Mouse (Mus musculus) hindbrain, embryonic 16.5 days (tissue): ENCODE results near the gene Ddr1. TPM values are rescaled to one million over a fixed set of nuclear protein-coding genes. Genes with fewer than 3 reads are reported as not detected.

ENCODE experiments used
- ATAC-seq: fragments of 200-750 bp; cut with Nextera tagmentation; 2 replicates; pipeline ENCODE4 v1.8.0; 2017; ENCODE audit warnings: moderate TSS enrichment, moderate library complexity
- H3K27ac ChIP-seq: fragments of 300-500 bp; sonication (generic); 2 replicates; pipeline ENCODE4 v1.5.1; 2014; ENCODE audit warnings: low read depth, mild to moderate bottlenecking, control low read depth, low read length, moderate library complexity
- H3K27me3 ChIP-seq: fragments of 300-500 bp; sonication (generic); replicated peaks from 2 replicates; pipeline ENCODE4 v1.6.1; 2014; ENCODE audit warnings: low read length; ENCODE audit not compliant: control insufficient read depth, insufficient read depth
- H3K36me3 ChIP-seq: fragments of 300-500 bp; sonication (generic); 2 replicates; pipeline ENCODE4 v1.6.1; 2014; ENCODE audit warnings: mild to moderate bottlenecking, low read length, moderate library complexity, mixed read lengths; ENCODE audit not compliant: control insufficient read depth, insufficient read depth
- H3K4me1 ChIP-seq: fragments of 300-500 bp; sonication (generic); 2 replicates; pipeline ENCODE4 v1.6.1; 2014; ENCODE audit warnings: low read depth, low read length; ENCODE audit not compliant: control insufficient read depth, insufficient read depth
- H3K4me2 ChIP-seq: fragments of 300-500 bp; sonication (generic); 2 replicates; pipeline ENCODE4 v1.6.1; 2014; ENCODE audit warnings: mild to moderate bottlenecking, low read length, control low read depth, moderate library complexity
- H3K4me3 ChIP-seq: fragments of 300-500 bp; sonication (generic); 2 replicates; pipeline ENCODE4 v1.5.1; 2014; ENCODE audit warnings: mild to moderate bottlenecking, low read length, control low read depth, moderate library complexity
- H3K9ac ChIP-seq: fragments of 300-500 bp; sonication (generic); 2 replicates; pipeline ENCODE4 v1.6.1; 2014; ENCODE audit warnings: low read depth, mild to moderate bottlenecking, control low read depth, low read length, moderate library complexity
- H3K9me3 ChIP-seq: fragments of 300-500 bp; sonication (generic); 2 replicates; pipeline ENCODE4 v1.6.1; 2014; ENCODE audit warnings: mild to moderate bottlenecking, low read length, moderate library complexity; ENCODE audit not compliant: control insufficient read depth
- WGBS: fragments of 180-500 bp; shearing (Covaris S2); extraction: QIAGEN DNeasy Blood & Tissue Kit; methylation state at CpG from one replicate; pipeline ENCODE4 v1.1.7; 2014; 5-methylcytosine and 5-hydroxymethylcytosine counted together
- polyA plus RNA-seq: library from polyadenylated mRNA; unstranded; fragments of >200 nt; fragmentation: Nextera tagmentation; extraction: Ambion mirVana; gene quantifications from 2 replicates; pipeline ENCODE4 v1.2.1, GENCODE M21; 2015

Ddr1 gene
- 87.1 and 106 TPM in 2 replicates for polyA plus RNA-seq

DNA sequence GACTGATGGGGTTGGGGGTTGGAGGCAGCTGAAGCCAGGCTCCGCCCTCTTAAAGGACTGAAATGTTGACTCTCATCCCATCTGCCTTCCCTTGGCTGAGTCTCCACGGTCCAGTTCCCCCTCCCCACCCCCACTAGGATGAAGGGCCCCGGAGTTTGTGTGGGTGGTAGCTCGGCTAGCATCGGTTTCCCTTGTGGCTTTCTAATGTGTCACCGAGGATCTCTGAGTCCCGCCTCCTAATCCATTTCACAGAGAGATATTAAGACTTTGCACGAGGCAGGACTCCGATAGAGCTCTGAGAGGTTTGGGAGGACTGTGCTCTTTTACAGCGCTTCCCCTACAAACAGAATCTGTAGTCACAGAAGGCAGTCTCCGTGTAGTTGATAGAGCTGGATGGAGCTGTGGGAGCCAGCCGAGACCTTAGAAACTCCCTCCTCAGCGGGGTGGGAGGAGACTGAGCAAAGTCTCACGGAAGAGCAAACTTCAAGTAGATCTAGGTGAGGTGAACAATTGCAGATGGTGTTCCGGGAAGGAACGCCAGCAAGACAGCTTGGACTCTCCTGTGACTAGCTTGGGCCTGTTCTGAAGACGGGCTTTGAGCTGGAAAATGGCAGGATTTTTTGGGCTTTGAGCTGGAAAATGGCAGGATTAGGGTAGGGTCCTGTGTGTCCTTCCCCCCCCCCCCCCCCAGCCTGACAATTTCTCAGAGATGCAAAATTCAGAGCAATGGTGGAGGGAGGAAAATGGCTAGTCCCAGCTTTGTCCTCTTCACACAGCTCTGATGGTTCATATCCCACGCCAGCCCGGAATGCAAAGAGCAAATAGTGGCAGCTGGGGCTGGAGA is at the start of gene Ddr1:
TSS of gene Ddr1 (minus strand) at position 1 of the 844 bp plus-strand sequence.
- peak; percentile 58 for ATAC-seq
- H3K4me2 ChIP-seq: peak within 1 kb of the TSS; percentile 62
- H3K27me3 ChIP-seq: no peaks in the 10 kb centered on the region
- H3K4me1 ChIP-seq: peaks cover 26% of the 10 kb centered on the region
- H3K36me3 ChIP-seq: no peaks in the 10 kb centered on the region
- H3K27ac ChIP-seq: peak within 1 kb of the TSS; percentile 93
- H3K9ac ChIP-seq: peak within 1 kb of the TSS; percentile 78
- WGBS: 3% methylated on average over 19 of the region's 19 CpGs
- no peaks in the 10 kb centered on the region for H3K9me3 ChIP-seq
- peak within 1 kb of the TSS; percentile 76 for H3K4me3 ChIP-seq

GRCm38 (mm10) chr17:35753668-35754067 is 49.2 kb upstream of the Ddr1 start:
- no peaks in the 10 kb centered on the region for H3K4me1 ChIP-seq
- over 99% methylated on average over 7 of the region's 7 CpGs for WGBS
- no peaks in the 10 kb centered on the region for H3K9me3 ChIP-seq
- no peak for ATAC-seq
- H3K9ac ChIP-seq: no peak overlapping the region
- H3K27me3 ChIP-seq: no peaks in the 10 kb centered on the region
- no peak overlapping the region for H3K4me2 ChIP-seq
- no peak overlapping the region for H3K4me3 ChIP-seq
- H3K36me3 ChIP-seq: no peaks in the 10 kb centered on the region
- H3K27ac ChIP-seq: no peak overlapping the region

DNA sequence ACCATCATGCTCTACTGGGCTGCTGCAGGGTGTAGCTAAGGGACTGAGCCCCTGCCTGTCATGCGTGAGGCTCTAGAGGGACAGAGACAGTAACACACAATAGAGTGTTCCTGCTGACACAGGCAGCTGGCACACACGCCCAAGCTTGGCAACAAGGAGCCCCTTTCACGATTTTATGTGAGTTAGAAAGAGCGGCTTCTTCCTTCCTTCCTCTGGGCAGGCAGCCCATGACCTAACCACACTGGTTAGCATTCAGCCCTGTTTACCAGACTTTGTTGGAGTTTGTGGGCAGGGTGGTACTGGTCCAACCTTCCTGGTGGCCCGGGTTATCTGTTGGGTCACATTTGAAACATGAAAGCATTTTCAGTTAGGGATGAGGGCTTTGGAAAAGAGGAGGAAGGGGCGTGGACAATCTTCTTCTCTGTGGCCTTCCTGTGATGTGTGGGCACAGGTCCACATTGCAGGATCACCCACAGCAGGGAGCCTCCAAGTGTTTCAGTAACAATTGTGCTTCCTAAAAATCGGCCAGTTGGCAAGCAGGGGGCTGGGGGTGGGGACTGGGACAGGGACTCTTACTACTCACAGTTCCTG is 47.9 kb upstream of the Ddr1 start:
- no peaks in the 10 kb centered on the region for H3K36me3 ChIP-seq
- H3K4me2 ChIP-seq: no peak overlapping the region
- H3K9ac ChIP-seq: no peak overlapping the region
- 36% methylated on average over 7 of the region's 7 CpGs for WGBS
- H3K4me1 ChIP-seq: no peaks in the 10 kb centered on the region
- peak; percentile 96 for ATAC-seq
- H3K4me3 ChIP-seq: no peak overlapping the region
- H3K27me3 ChIP-seq: no peaks in the 10 kb centered on the region
- H3K9me3 ChIP-seq: no peaks in the 10 kb centered on the region
- H3K27ac ChIP-seq: peak overlapping the region; percentile 68

- Histone ChIP-seq H3K36me3 (no peaks in the 10 kb centered on the region), H3K9me3 (no peaks in the 10 kb centered on the region), H3K4me2 (no peak overlapping the region), H3K27me3 (no peaks in the 10 kb centered on the region), H3K9ac (no peak overlapping the region), H3K4me3 (no peak overlapping the region), H3K4me1 (no peaks in the 10 kb centered on the region), H3K27ac (no peak overlapping the region)
- ATAC-seq: no peak
- 76% methylated on average over 10 of the region's 10 CpGs for WGBS
These were observed 45.3 kb upstream of the Ddr1 start for GRCm38 (mm10) chr17:35749685-35750084.

GRCm38 (mm10) chr17:35744361-35744760 is 39.9 kb upstream of the Ddr1 start:
- no peak for ATAC-seq
- no peaks in the 10 kb centered on the region for H3K4me1 ChIP-seq
- H3K4me3 ChIP-seq: no peak overlapping the region
- no peak overlapping the region for H3K9ac ChIP-seq
- no peak overlapping the region for H3K4me2 ChIP-seq
- H3K36me3 ChIP-seq: no peaks in the 10 kb centered on the region
- no peaks in the 10 kb centered on the region for H3K27me3 ChIP-seq
- 93% methylated on average over 2 of the region's 2 CpGs for WGBS
- H3K27ac ChIP-seq: no peak overlapping the region
- H3K9me3 ChIP-seq: no peaks in the 10 kb centered on the region

- Histone ChIP-seq H3K27me3 (no peaks in the 10 kb centered on the region), H3K4me3 (no peak overlapping the region), H3K9ac (no peak overlapping the region), H3K36me3 (no peaks in the 10 kb centered on the region), H3K4me2 (no peak overlapping the region), H3K27ac (no peak overlapping the region), H3K4me1 (no peaks in the 10 kb centered on the region), H3K9me3 (no peaks in the 10 kb centered on the region)
- WGBS: 78% methylated on average over 3 of the region's 3 CpGs
- no peak for ATAC-seq
These were observed 38.5 kb upstream of the Ddr1 start for GRCm38 (mm10) chr17:35742948-35743347.

- Histone ChIP-seq H3K36me3 (no peaks in the 10 kb centered on the region), H3K4me2 (no peak overlapping the region), H3K9ac (no peak overlapping the region), H3K4me1 (no peaks in the 10 kb centered on the region; the same call in 1 of the 2 replicates), H3K27ac (no peak overlapping the region), H3K4me3 (no peak overlapping the region), H3K9me3 (no peaks in the 10 kb centered on the region), H3K27me3 (no peaks in the 10 kb centered on the region)
- WGBS: 86% methylated on average over 9 of the region's 9 CpGs
- ATAC-seq: no peak
These were observed 37.3 kb upstream of the Ddr1 start for GRCm38 (mm10) chr17:35741589-35742226.

DNA sequence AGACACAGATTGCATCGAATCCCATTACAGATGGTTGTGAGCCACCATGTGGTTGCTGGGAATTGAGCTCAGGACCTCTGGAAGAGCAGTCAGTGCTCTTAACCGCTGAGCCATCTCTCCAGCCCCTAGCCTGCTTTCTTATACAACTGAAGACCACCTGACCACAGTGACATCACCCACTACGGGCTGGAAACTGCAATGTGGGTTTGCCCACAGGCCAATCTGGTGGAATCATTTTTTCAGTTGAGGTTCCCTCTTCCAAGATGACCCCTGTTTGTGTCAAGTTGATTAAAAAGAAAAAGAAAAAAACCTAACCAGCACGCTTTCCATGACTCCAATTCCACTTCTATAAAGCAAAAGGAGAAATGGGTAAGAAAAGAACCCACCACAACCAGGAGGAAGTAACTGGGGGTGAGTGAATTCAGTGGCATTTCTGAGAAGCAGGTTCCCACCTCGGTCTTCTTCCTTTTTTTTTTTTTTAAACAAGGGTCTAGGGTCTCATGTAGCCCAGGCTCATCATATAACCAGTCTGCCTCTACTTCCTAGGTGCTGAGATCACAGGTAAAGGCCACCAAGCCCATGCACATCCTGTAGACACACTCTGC is 36.0 kb upstream of the Ddr1 start:
- H3K9ac ChIP-seq: no peak overlapping the region
- no peak overlapping the region for H3K27ac ChIP-seq
- 73% methylated on average over 5 of the region's 5 CpGs for WGBS
- no peaks in the 10 kb centered on the region for H3K27me3 ChIP-seq
- H3K4me2 ChIP-seq: no peak overlapping the region
- H3K4me1 ChIP-seq: no peaks in the 10 kb centered on the region; the same call in 1 of the 2 replicates
- no peaks in the 10 kb centered on the region for H3K36me3 ChIP-seq
- no peak overlapping the region for H3K4me3 ChIP-seq
- no peak for ATAC-seq
- no peaks in the 10 kb centered on the region for H3K9me3 ChIP-seq

DNA sequence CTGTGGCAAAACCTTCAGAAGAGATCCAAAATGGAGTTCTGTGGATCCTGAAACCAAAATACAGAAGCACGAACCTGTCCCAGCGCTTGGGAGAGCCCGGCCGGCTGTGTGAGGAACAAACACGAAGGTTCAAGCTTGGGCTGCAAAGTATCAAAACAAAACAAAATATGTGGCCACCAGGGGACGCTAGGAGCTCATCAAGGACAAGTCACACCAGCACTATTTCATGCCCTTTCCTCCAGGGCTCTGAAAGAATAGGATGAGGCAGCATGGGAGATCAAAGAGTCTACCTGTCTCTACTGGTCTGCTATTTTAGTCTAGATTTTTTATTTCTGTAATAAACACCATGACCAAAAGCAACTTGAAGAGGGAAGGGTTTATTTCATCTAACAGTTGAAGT is 35.3 kb upstream of the Ddr1 start:
- no peak overlapping the region for H3K4me3 ChIP-seq
- H3K4me1 ChIP-seq: no peaks in the 10 kb centered on the region; the same call in 1 of the 2 replicates
- no peaks in the 10 kb centered on the region for H3K27me3 ChIP-seq
- no peak for ATAC-seq
- H3K27ac ChIP-seq: no peak overlapping the region
- H3K36me3 ChIP-seq: no peaks in the 10 kb centered on the region
- 17% methylated on average over 6 of the region's 6 CpGs for WGBS
- no peak overlapping the region for H3K4me2 ChIP-seq
- no peaks in the 10 kb centered on the region for H3K9me3 ChIP-seq
- H3K9ac ChIP-seq: no peak overlapping the region
